Mouse (Mus musculus) embryo, embryonic 9.5 days (tissue): ENCODE measurements at regions not wholly inside any gene's neighbourhood (a gene's known extent, or its start where the extent isn't known, plus 50 kb on each side); places are given as distances from the start of the nearest gene placed in this dataset.

ENCODE experiments used
- DNase-seq: peaks from one replicate; pipeline ENCODE4 v3.0.0-alpha.2; 2017; ENCODE audit errors: extremely low spot score

- no peak for DNase-seq
Measured at GRCm38 (mm10) chr10:37613936-37614335, 475.2 kb upstream of the Marcks start.

GRCm38 (mm10) chr10:37603529-37603928, 464.8 kb upstream of the Marcks start:
- DNase-seq: no peak

- DNase-seq: no peak
Measured at GRCm38 (mm10) chr10:37602936-37603335, 464.2 kb upstream of the Marcks start.

DNA sequence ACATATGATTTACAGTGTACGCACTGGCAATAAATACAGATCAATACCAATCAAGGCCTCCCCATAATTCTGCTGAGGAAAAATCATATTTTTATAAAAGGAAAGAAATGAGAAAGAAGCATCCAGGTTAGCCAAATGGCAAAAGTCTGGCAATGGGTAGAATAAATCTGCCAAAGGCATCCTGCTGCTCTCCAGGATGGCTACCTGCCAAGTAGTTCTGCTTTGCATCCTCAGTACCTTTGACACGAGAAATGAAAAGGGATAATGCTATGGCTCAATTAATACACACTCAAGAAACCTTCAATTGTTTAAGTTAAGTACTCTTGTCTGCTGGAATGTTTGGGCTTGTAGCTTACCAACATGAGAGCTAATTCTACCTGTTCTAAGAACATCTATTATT, 451.2 kb upstream of the Marcks start:
- DNase-seq: no peak

DNA sequence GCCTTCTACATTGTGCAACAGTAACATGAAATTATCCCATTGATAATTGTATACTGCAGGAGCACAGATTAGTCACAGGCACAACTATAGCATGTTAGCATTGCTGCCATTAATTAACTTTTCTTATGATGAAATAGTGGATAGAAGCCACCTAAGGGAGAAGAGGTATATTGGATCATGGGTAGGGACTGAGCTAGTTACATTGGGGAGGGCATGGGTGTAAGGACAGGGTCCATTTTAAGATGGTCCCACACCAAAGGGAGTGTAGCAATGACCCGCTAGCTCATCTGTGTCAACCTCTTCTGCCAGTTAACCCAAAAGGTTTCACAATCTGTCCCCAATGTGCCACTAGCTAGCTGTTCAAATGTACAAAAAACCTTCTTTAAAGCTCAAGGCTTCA, 450.3 kb upstream of the Marcks start:
- no peak for DNase-seq

- DNase-seq: no peak
Measured at GRCm38 (mm10) chr10:37571171-37571570, 432.5 kb upstream of the Marcks start.

GRCm38 (mm10) chr10:37561705-37562104, 423.0 kb upstream of the Marcks start:
- no peak for DNase-seq

DNA sequence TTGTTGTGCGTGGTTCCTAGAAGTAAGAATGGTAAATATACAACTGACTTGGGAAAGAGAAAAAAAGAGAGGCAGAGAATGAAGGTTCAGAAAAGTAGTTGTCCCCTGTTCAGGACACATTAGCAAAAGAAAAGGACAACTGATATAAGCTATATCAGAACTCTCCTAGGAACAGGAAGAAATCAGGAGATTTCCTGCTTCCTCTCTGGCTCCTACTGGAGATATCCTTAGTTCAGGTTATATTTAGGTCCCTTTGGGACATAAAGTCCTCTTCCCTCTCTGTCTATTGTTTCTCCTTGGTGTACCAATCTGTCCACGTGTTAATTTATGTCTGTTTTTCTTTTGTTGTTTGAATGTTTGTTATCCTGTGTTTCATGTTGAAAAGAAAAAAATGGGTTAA, 410.7 kb upstream of the Marcks start:
- no peak for DNase-seq

GRCm38 (mm10) chr10:37540703-37541102, 402.0 kb upstream of the Marcks start:
- DNase-seq: no peak

- no peak for DNase-seq
Measured at GRCm38 (mm10) chr10:37505966-37506615, 367.4 kb upstream of the Marcks start.

GRCm38 (mm10) chr10:37504468-37504867, 365.7 kb upstream of the Marcks start:
- no peak for DNase-seq

DNA sequence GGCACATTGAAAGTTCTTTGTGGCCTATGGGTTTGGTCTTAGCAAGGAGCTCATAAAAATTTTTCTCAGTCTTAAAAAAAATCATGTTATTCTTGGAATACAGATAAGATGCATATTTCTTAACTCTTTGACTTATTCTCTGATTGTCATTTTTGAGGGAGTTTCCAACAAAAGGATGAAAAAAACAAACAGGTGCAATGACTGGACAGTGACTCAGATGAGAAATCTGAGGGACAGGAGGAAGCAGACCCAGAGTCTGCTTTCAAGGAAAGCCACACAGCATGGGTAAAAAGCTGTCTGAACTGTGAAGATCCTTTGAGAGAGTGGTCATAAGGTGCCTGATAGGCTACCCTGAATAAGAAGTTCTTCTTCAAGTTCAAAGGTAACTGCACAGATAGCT, 363.8 kb upstream of the Marcks start:
- no peak for DNase-seq

- no peak for DNase-seq
Measured at GRCm38 (mm10) chr10:37501043-37501442, 362.3 kb upstream of the Marcks start.

DNA sequence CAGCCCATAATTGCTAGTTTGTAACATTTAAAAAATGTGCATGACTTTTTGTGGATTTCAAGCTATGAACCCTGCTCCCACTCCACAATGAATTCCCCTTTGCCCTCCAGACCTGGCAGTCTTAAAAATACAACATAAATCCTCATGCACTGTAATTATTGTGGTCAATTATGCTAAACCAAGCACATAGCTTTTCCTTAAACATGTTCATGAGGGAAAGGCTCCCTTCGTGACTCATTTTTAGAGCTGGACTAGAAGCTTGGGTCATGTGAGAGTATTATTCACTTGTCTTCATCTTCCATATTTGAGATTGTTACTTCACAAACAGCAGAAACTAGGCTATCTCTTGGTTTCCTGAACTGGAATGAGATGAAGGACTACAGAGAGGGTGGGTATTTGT, 356.7 kb upstream of the Marcks start:
- DNase-seq: no peak

GRCm38 (mm10) chr10:37494552-37495166, 355.9 kb upstream of the Marcks start:
- no peak for DNase-seq

DNA sequence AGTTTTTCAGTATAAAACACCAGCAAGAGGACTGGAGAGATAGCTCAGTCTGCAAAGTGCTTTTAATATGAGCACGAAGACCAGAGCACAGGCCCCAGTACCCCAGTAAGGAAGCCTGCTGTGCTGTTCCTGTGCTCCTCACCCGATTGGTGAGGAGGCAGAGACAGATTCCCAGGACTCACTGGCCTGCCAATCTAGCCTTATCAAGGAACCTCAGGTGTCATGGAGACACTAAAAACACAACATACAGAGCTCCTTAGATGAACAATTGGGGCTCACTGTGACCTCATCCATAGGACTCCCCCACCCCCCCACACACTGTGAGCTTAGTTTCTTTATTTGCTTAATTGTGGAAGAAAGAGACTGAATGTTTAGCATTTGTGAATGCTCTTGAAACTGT, 355.4 kb upstream of the Marcks start:
- DNase-seq: no peak

DNA sequence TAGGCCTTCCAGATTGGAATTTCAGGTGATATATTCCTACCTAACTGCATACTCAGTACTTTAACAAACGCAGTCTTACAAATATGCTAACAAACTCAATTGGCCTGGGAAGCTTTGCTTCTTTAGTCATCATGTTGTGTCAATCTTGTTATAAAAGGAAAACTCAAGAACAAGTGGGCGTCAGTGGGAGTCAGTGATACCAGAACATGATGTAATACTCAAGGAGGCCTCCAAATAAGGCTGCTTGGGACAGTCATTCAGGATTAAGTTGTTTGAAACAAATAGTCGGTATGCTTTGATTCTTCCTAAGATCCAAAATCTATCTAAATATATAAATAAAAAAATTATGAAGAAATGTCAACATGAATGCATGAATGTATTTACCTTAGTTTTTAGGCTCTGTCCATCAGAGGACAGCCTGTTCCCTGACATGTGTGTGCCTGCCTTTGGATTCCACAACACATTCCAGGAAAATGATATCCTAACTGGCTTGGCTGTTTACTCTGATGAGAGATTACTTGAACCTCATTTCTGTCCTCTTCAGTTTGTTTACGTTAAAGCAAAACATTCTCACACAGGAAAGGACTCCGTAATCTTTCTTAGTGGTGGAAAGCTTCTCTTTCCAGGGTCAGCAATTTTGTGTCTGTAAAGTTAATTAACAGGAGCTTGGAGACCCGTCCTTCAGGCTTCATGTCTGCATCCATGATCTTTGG, 345.7 kb upstream of the Marcks start:
- DNase-seq: no peak

DNA sequence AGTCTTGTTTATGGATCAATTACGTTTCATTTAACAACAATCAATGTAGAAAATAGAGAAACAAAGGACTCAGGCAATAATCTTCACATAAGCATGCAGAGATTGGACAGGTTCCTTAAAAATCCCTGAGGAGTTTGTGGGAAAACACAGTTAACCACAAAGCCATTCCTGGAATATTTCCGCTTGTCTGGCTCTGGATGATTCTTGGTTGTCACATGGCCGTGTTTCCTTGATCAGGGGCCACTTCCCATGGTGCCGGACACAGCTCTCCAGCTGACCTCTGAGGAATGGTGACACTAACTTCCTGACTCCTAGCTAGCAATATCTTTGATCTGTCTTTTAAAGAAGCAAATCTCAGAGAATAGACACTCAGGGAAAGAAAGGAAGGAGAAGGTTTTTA, 344.8 kb upstream of the Marcks start:
- DNase-seq: peak; percentile 31

GRCm38 (mm10) chr10:37481879-37482278, 343.2 kb upstream of the Marcks start:
- no peak for DNase-seq

DNA sequence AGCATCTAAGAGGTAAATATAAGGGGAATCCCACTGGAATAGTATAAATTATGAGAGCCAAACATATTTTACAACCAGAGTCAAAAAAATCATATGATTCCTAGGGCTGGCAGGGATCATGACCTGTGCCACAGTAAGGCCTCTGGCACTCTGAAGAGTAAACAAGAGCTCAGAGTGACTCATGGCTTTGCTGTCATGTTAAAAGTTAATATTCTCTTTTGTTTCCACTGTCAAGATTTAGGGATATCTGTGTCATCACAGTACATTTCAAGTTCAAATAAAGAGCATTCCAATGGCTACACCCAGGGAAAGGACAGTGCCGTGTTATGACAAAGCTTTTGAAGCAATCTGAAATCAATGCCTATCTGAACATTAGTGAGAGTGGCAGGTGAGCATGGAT, 341.6 kb upstream of the Marcks start:
- no peak for DNase-seq

GRCm38 (mm10) chr10:37478108-37478507, 339.4 kb upstream of the Marcks start:
- DNase-seq: no peak

- DNase-seq: no peak
Measured at GRCm38 (mm10) chr10:37473086-37473485, 334.4 kb upstream of the Marcks start.

- no peak for DNase-seq
Measured at GRCm38 (mm10) chr10:37457384-37457783, 318.7 kb upstream of the Marcks start.
